Mouse (Mus musculus) ES-E14 (cell line): ENCODE data around the gene Cdhr3.

Experiments used
- CHD2 ChIP-seq: IDR thresholded peaks from 2 replicates; pipeline ENCODE4 v1.6.1; 2014; ENCODE audit warnings: mild to moderate bottlenecking, low read depth, low read length, inconsistent platforms
- HCFC1 ChIP-seq: IDR thresholded peaks from 2 replicates; pipeline ENCODE4 v1.6.1; 2012; ENCODE audit warnings: low read length, inconsistent platforms, borderline replicate concordance; ENCODE audit not compliant: insufficient read depth
- MAFK ChIP-seq: IDR thresholded peaks from 2 replicates; pipeline ENCODE4 v1.6.1; 2014; ENCODE audit warnings: mild to moderate bottlenecking, low read depth, low read length, inconsistent platforms; ENCODE audit not compliant: insufficient read depth

DNA sequence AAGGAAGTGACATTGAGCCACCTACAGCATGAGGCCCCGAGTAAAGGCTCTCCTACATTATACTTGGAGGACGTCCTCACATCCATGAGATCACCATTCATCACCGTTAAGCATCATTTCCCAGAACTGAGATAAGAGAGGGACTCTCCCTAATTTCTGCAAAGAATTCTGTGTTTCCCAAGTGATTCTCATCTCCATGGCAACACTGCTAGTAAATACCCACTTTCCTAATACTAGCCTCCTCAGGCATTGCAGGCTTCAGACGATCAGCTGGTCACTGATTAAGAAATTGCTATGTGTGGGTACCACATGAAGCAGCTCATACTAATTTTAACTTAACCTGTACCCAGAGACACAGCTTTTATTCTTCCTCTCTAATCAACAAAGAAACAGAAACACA is 92.3 kb downstream of the Cdhr3 start:
- no peak for TF ChIP-seq CHD2
- TF ChIP-seq HCFC1, result no peak
- TF ChIP-seq MAFK, result no peak
